Mouse (Mus musculus) kidney, adult 2 months (tissue): ENCODE data around the gene Itga3. TPM values are rescaled to one million over a fixed set of nuclear protein-coding genes. Genes with fewer than 3 reads are reported as not detected.

Experiments
- DNase-seq: peaks from one replicate; pipeline ENCODE4 v3.0.0; 2021
- H3K27ac ChIP-seq: fragments of 200-500 bp; 2 replicates; pipeline ENCODE4 v1.5.1; 2012; ENCODE audit warnings: low read depth, low read length, control low read depth, inconsistent platforms; ENCODE audit not compliant: insufficient read depth
- H3K27me3 ChIP-seq: fragments of 200-500 bp; replicated peaks from 2 replicates; pipeline ENCODE4 v1.6.1; 2012; ENCODE audit warnings: mild to moderate bottlenecking, moderate library complexity, low read length, inconsistent platforms; ENCODE audit not compliant: control insufficient read depth, insufficient read depth
- H3K36me3 ChIP-seq: fragments of 200-500 bp; 2 replicates; pipeline ENCODE4 v1.6.1; 2012; ENCODE audit warnings: mild to moderate bottlenecking, moderate library complexity, low read length, inconsistent platforms; ENCODE audit not compliant: control insufficient read depth, insufficient read depth
- H3K4me1 ChIP-seq: fragments of 200-500 bp; 2 replicates; pipeline ENCODE4 v1.6.1; 2011; ENCODE audit warnings: low read length; ENCODE audit not compliant: control insufficient read depth, insufficient read depth
- H3K4me3 ChIP-seq: fragments of 200-500 bp; 2 replicates; pipeline ENCODE4 v1.5.1; 2011; ENCODE audit warnings: mild to moderate bottlenecking, low read depth, low read length, control low read depth; ENCODE audit not compliant: insufficient read depth
- CTCF ChIP-seq: fragments of 200-500 bp; conservative IDR thresholded peaks from 2 replicates; pipeline ENCODE4 v1.5.1; 2011; ENCODE audit warnings: low read depth, mild to moderate bottlenecking, control low read depth, low read length, moderate library complexity, mixed read lengths; ENCODE audit not compliant: insufficient read depth, insufficient read length
- POLR2A ChIP-seq: fragments of 200-500 bp; IDR thresholded peaks from one replicate; pipeline ENCODE4 v1.6.1; 2011; ENCODE audit warnings: low read depth, low read length, control low read depth
- WGBS: fragments of 180-500 bp; shearing (Covaris S2); methylation state at CpG from one replicate; pipeline ENCODE4 v1.1.7; 2018; 5-methylcytosine and 5-hydroxymethylcytosine counted together
- polyA plus RNA-seq: library from polyadenylated mRNA; depleted of rRNA; stranded (reverse); fragments of >200 nt; gene quantifications from 2 replicates; pipeline ENCODE4 v1.2.3, GENCODE M21; 2012; rRNA removed

The Itga3 gene
- polyA plus RNA-seq, result 48.2 and 55.4 TPM in 2 replicates

DNA sequence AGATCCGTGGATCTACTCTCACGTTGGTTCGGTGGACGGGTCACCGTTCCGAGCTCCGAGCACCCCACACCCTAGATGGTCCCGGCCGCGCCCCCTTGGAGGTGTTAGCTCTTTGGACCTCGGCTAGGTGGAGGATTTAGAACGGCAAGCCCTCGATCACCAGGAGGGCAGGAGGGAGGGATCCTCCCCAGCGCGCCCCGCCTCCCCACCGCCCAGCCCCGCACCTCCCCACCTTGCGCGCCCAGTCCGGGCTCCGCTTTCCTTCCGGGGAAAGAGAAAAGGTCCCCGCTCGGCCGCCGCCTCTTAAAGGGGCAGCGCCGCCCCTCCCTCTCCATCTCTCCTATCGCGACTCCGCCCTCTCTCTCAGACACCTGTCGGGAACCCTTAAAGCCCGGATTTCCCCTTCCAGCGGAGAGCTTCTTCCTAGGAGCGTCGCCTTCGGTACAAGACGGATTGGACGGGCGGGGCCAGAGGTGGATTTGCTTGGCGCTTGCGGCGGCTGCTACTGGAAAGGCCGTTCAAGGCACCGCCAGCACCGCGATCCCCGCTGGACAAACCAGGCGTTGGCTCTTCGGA, at the start of gene Itga3:
Gene Itga3 (minus strand): TSS at position 266 of the 576 bp plus-strand sequence.
- DNase-seq, result peak; percentile 92
- Histone ChIP-seq H3K27me3 (no peaks in the 10 kb centered on the region), H3K36me3 (no peaks in the 10 kb centered on the region), H3K4me1 (peaks cover 32% of the 10 kb centered on the region), H3K27ac (peak within 1 kb of the TSS; percentile 94), H3K4me3 (peak within 1 kb of the TSS; percentile 84)
- peak; percentile 11 for TF ChIP-seq POLR2A
- no peak for TF ChIP-seq CTCF
- under 1% methylated on average over 51 of the region's 51 CpGs for WGBS

- DNase-seq, result no peak
- 67% methylated on average over 7 of the region's 7 CpGs for WGBS
- Histone ChIP-seq H3K4me1 (no peaks in the 10 kb centered on the region), H3K27me3 (peaks cover 3% of the 10 kb centered on the region; the same call in 1 of the 2 replicates), H3K36me3 (no peaks in the 10 kb centered on the region), H3K4me3 (no peak overlapping the region), H3K27ac (no peak overlapping the region)
- no peak for TF ChIP-seq CTCF
- TF ChIP-seq POLR2A, result no peak
These were observed 48.9 kb upstream of the Itga3 start for GRCm38 (mm10) chr11:95125366-95125948.

GRCm38 (mm10) chr11:95122100-95122489, 45.5 kb upstream of the Itga3 start:
- H3K4me1 ChIP-seq, result no peaks in the 10 kb centered on the region
- no peak overlapping the region for H3K4me3 ChIP-seq
- WGBS, result 82% methylated on average over 6 of the region's 6 CpGs
- no peak for TF ChIP-seq POLR2A
- no peak for TF ChIP-seq CTCF
- no peaks in the 10 kb centered on the region for H3K36me3 ChIP-seq
- H3K27me3 ChIP-seq, result peaks cover 7% of the 10 kb centered on the region; the same call in 1 of the 2 replicates
- H3K27ac ChIP-seq, result no peak overlapping the region
- no peak for DNase-seq

- Histone ChIP-seq H3K27me3 (peaks cover 7% of the 10 kb centered on the region; the same call in 1 of the 2 replicates), H3K27ac (no peak overlapping the region), H3K4me3 (peak overlapping the region; percentile 36; the same call in 1 of the 2 replicates), H3K4me1 (no peaks in the 10 kb centered on the region), H3K36me3 (no peaks in the 10 kb centered on the region)
- DNase-seq, result no peak
- TF ChIP-seq POLR2A (no peak), CTCF (no peak)
- WGBS, result 8% methylated on average over 63 of the region's 63 CpGs
These were observed 44.8 kb upstream of the Itga3 start for GRCm38 (mm10) chr11:95121161-95122099.

DNA sequence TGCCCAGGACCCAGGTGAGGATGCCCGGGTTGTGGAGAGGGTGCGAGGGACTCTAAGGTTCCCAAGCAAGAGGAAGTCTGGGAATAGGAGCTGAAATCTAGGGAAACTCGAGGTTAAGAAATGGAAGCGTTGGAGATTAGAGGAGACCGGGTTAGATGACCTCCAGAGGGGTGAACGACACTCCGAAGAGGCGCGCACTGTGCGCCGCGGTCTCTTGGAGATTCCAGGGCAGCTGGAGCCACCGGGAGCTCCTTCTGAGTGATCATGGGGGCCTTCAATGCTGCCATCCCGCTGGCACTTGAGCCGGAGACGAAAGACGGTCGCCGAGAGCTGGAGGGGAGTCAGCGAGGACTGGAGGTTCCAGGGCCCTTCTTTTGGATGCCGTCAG, 44.0 kb upstream of the Itga3 start:
- H3K27me3 ChIP-seq, result peaks cover 7% of the 10 kb centered on the region; the same call in 1 of the 2 replicates
- H3K4me1 ChIP-seq, result no peaks in the 10 kb centered on the region
- no peak for TF ChIP-seq POLR2A
- TF ChIP-seq CTCF, result no peak
- no peaks in the 10 kb centered on the region for H3K36me3 ChIP-seq
- 4% methylated on average over 21 of the region's 21 CpGs for WGBS
- no peak for DNase-seq
- no peak overlapping the region for H3K27ac ChIP-seq
- H3K4me3 ChIP-seq, result no peak overlapping the region

DNA sequence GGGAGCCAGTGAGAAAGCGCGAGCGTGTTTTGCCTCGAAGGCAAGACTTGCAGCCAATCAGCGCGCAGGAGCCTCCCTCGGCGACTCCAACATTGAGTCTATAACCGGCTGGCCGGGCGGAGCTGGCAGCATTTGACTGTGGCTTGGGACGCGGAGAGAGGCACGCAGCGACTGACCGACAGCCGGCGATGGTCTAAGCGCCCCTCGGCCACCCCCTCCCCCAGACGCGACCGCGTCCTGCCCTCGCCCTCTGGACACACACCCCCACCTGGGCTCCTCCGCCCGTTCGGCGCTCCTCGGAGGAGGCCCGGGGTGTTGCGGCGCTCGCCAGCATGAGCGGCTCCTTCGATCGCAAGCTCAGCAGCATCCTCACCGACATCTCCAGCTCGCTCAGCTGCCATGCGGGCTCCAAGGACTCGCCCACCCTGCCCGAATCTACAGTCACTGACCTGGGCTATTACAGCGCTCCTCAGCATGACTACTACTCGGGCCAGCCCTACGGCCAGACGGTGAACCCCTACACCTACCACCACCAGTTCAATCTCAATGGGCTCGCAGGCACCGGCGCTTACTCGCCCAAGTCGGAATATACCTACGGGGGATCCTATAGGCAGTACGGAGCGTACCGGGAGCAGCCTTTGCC, 43.5 kb upstream of the Itga3 start, which contains the start of gene Dlx3:
Gene Dlx3 (plus strand): TSS at position 130 of the 643 bp plus-strand sequence.
- TF ChIP-seq POLR2A (no peak), CTCF (no peak)
- H3K27ac ChIP-seq, result no peak within 1 kb of the TSS
- peaks cover 7% of the 10 kb centered on the region; the same call in 1 of the 2 replicates for H3K27me3 ChIP-seq
- no peak for DNase-seq
- no peak within 1 kb of the TSS for H3K4me3 ChIP-seq
- no peaks in the 10 kb centered on the region for H3K4me1 ChIP-seq
- no peaks in the 10 kb centered on the region for H3K36me3 ChIP-seq
- WGBS, result 2% methylated on average over 55 of the region's 55 CpGs
